Mouse (Mus musculus) MEL-GATA-1-ER (cell line): ENCODE data around the gene Cebpa.
A peak's percentile ranks its signal among the peaks of the same experiment; 100 is the strongest.

Source experiments
- DNase-seq: peaks from one replicate; pipeline ENCODE4 v3.0.0-alpha.2; 2012; ENCODE audit warnings: low read depth; ENCODE audit errors: extremely low read depth

The Cebpa gene

GRCm38 (mm10) chr7:35118841-35119413, at the start of gene Cebpa:
TSS of gene Cebpa (plus strand) at chr7:35119293.
- peak; percentile 67 for DNase-seq

- no peak for DNase-seq
These were observed 42.4 kb upstream of the Cebpa start for GRCm38 (mm10) chr7:35076645-35077044.

GRCm38 (mm10) chr7:35080843-35081338, 38.2 kb upstream of the Cebpa start:
- no peak for DNase-seq

GRCm38 (mm10) chr7:35081406-35082104, 37.5 kb upstream of the Cebpa start:
- no peak for DNase-seq

GRCm38 (mm10) chr7:35084565-35085360, 34.3 kb upstream of the Cebpa start:
- no peak for DNase-seq

- no peak for DNase-seq
These were observed 32.7 kb upstream of the Cebpa start for GRCm38 (mm10) chr7:35086271-35086861.

GRCm38 (mm10) chr7:35090550-35090949, 28.5 kb upstream of the Cebpa start:
- no peak for DNase-seq

- DNase-seq = no peak
These were observed 24.0 kb upstream of the Cebpa start for GRCm38 (mm10) chr7:35094975-35095678.

GRCm38 (mm10) chr7:35098777-35099176, 20.3 kb upstream of the Cebpa start:
- no peak for DNase-seq

GRCm38 (mm10) chr7:35099528-35099927, 19.6 kb upstream of the Cebpa start:
- no peak for DNase-seq

GRCm38 (mm10) chr7:35106614-35107013, 12.5 kb upstream of the Cebpa start:
- no peak for DNase-seq

GRCm38 (mm10) chr7:35107630-35108029, 11.5 kb upstream of the Cebpa start:
- no peak for DNase-seq

- no peak for DNase-seq
These were observed 11.0 kb upstream of the Cebpa start for GRCm38 (mm10) chr7:35108046-35108445.

- no peak for DNase-seq
These were observed 10.4 kb upstream of the Cebpa start for GRCm38 (mm10) chr7:35108663-35109062.

GRCm38 (mm10) chr7:35113136-35113535, 6.0 kb upstream of the Cebpa start:
- no peak for DNase-seq

GRCm38 (mm10) chr7:35113721-35114120, 5.4 kb upstream of the Cebpa start:
- no peak for DNase-seq

GRCm38 (mm10) chr7:35116524-35116923, 2.6 kb upstream of the Cebpa start:
- DNase-seq = no peak

- DNase-seq = no peak
These were observed 2.0 kb upstream of the Cebpa start for GRCm38 (mm10) chr7:35117052-35117451.

- no peak for DNase-seq
These were observed 1.4 kb upstream of the Cebpa start for GRCm38 (mm10) chr7:35117761-35118098.

- no peak for DNase-seq
These were observed 853 bp upstream of the Cebpa start for GRCm38 (mm10) chr7:35118099-35118781.
